Mouse (Mus musculus) olfactory bulb, adult 2 months (tissue): ENCODE measurements around the gene Npy4r. TPM values are rescaled to one million over a fixed set of nuclear protein-coding genes. Genes with fewer than 3 reads are reported as not detected.
A peak's percentile ranks its signal among the peaks of the same experiment; 100 is the strongest.

Experiments
- H3K27ac ChIP-seq: fragments of 200-500 bp; 2 replicates; pipeline ENCODE4 v1.5.1; 2012; ENCODE audit warnings: low read depth, low read length; ENCODE audit not compliant: insufficient read depth
- H3K4me1 ChIP-seq: fragments of 200-500 bp; 2 replicates; pipeline ENCODE4 v1.6.1; 2012; ENCODE audit warnings: low read length; ENCODE audit not compliant: control insufficient read depth, insufficient read depth
- H3K4me3 ChIP-seq: fragments of 200-500 bp; 2 replicates; pipeline ENCODE4 v1.5.1; 2012; ENCODE audit warnings: mild to moderate bottlenecking, low read depth, low read length, moderate library complexity; ENCODE audit not compliant: insufficient read depth
- CTCF ChIP-seq: fragments of 200-500 bp; IDR thresholded peaks from 2 replicates; pipeline ENCODE4 v1.5.1; 2012; ENCODE audit warnings: low read depth, mild to moderate bottlenecking, low read length, moderate library complexity; ENCODE audit not compliant: insufficient read depth
- POLR2A ChIP-seq: fragments of 200-500 bp; IDR thresholded peaks from 2 replicates; pipeline ENCODE4 v1.6.1; 2012; ENCODE audit warnings: mild to moderate bottlenecking, low read depth, low read length, moderate library complexity; ENCODE audit not compliant: insufficient read depth
- WGBS: fragments of 180-500 bp; shearing (Covaris S2); methylation state at CpG from one replicate; pipeline ENCODE4 v1.1.7; 2018; 5-methylcytosine and 5-hydroxymethylcytosine counted together
- polyA plus RNA-seq: library from polyadenylated mRNA; stranded (reverse); fragments of >200 nt; gene quantifications from 2 replicates; pipeline ENCODE4 v1.2.4, GENCODE M21; 2012; ENCODE audit warnings: low replicate concordance; ENCODE audit not compliant: missing spikeins, insufficient read depth, insufficient read length

Npy4r gene
- polyA plus RNA-seq: not detected in 2 replicates

- no peak for TF ChIP-seq CTCF
- TF ChIP-seq POLR2A: no peak
- Histone ChIP-seq H3K27ac (no peak within 1 kb of the TSS), H3K4me3 (no peak within 1 kb of the TSS), H3K4me1 (peaks cover 5% of the 10 kb centered on the region; the same call in 1 of the 2 replicates)
- 21% methylated on average over 16 of the region's 16 CpGs for WGBS
These were observed at the start of gene Npy4r for GRCm38 (mm10) chr14:34152342-34152741. Gene Npy4r (minus strand): TSS chr14:34152489.

- H3K4me3 ChIP-seq: peak within 1 kb of the TSS; percentile 68
- 2% methylated on average over 45 of the region's 52 CpGs for WGBS
- H3K27ac ChIP-seq: no peak within 1 kb of the TSS
- peaks cover 13% of the 10 kb centered on the region for H3K4me1 ChIP-seq
- TF ChIP-seq CTCF (no peak), POLR2A (no peak)
These were observed 49.1 kb upstream of the Npy4r start, which contains the start of gene Gprin2 for GRCm38 (mm10) chr14:34201231-34202035. Gene Gprin2 (minus strand): TSS chr14:34201653.

- no peak for TF ChIP-seq POLR2A
- TF ChIP-seq CTCF: no peak
- 11% methylated on average over 19 of the region's 19 CpGs for WGBS
- Histone ChIP-seq H3K4me1 (peaks cover 13% of the 10 kb centered on the region), H3K27ac (no peak overlapping the region), H3K4me3 (peak overlapping the region; percentile 68)
These were observed 48.5 kb upstream of the Npy4r start for GRCm38 (mm10) chr14:34200738-34201230.

GRCm38 (mm10) chr14:34196706-34197105, 44.4 kb upstream of the Npy4r start:
- Histone ChIP-seq H3K27ac (no peak overlapping the region), H3K4me3 (no peak overlapping the region), H3K4me1 (peaks cover 11% of the 10 kb centered on the region)
- 54% methylated on average over 4 of the region's 4 CpGs for WGBS
- no peak for TF ChIP-seq POLR2A
- TF ChIP-seq CTCF: no peak

GRCm38 (mm10) chr14:34195466-34195865, 43.2 kb upstream of the Npy4r start:
- TF ChIP-seq CTCF: no peak
- TF ChIP-seq POLR2A: no peak
- peaks cover 6% of the 10 kb centered on the region; the same call in 1 of the 2 replicates for H3K4me1 ChIP-seq
- no peak overlapping the region for H3K27ac ChIP-seq
- H3K4me3 ChIP-seq: no peak overlapping the region
- 94% methylated on average over 15 of the region's 15 CpGs for WGBS

- no peak overlapping the region for H3K4me3 ChIP-seq
- H3K4me1 ChIP-seq: peaks cover 6% of the 10 kb centered on the region; the same call in 1 of the 2 replicates
- WGBS: 86% methylated on average over 4 of the region's 4 CpGs
- TF ChIP-seq CTCF (no peak), POLR2A (no peak)
- H3K27ac ChIP-seq: no peak overlapping the region
These were observed 41.6 kb upstream of the Npy4r start for GRCm38 (mm10) chr14:34193879-34194278.

- Histone ChIP-seq H3K27ac (no peak overlapping the region), H3K4me3 (no peak overlapping the region), H3K4me1 (no peaks in the 10 kb centered on the region)
- TF ChIP-seq CTCF (no peak), POLR2A (no peak)
- WGBS: 85% methylated on average over 7 of the region's 7 CpGs
These were observed 38.1 kb upstream of the Npy4r start for GRCm38 (mm10) chr14:34190361-34190760.

- Histone ChIP-seq H3K4me1 (no peaks in the 10 kb centered on the region), H3K4me3 (no peak overlapping the region), H3K27ac (no peak overlapping the region)
- TF ChIP-seq CTCF: peak; percentile 24; the same call in 1 of the 2 replicates
- TF ChIP-seq POLR2A: no peak
- 76% methylated on average over 5 of the region's 5 CpGs for whole genome bisulfite sequencing
These were observed 36.3 kb upstream of the Npy4r start for GRCm38 (mm10) chr14:34188629-34189028.

- Histone ChIP-seq H3K4me1 (no peaks in the 10 kb centered on the region), H3K4me3 (no peak overlapping the region), H3K27ac (no peak overlapping the region)
- TF ChIP-seq POLR2A: no peak
- TF ChIP-seq CTCF: no peak
- WGBS: 89% methylated on average over 1 of the region's 1 CpGs
These were observed 30.8 kb upstream of the Npy4r start for GRCm38 (mm10) chr14:34183101-34183500.
